Mouse (Mus musculus) MEL (cell line): ENCODE results near the gene Lamb3.

Experiments
- CTCF ChIP-seq, 3 experiments: IDR thresholded peaks in 2 of 3; conservative IDR thresholded peaks in 1 of 3; 2 replicates each; pipeline ENCODE4 v1.5.1; 2011 to 2012; ENCODE audit warnings: low read length in 3 of 3, low read depth in 2 of 3, mild to moderate bottlenecking in 2 of 3, improper control_type of control experiment in 1 of 3, inconsistent platforms in 1 of 3, mixed read lengths in 1 of 3, moderate library complexity in 1 of 3; ENCODE audit not compliant: control insufficient read depth in 1 of 3, insufficient read depth in 1 of 3, poor library complexity in 1 of 3, severe bottlenecking in 1 of 3
- EP300 ChIP-seq, 2 experiments: IDR thresholded peaks; 2 replicates each; pipeline ENCODE4 v1.6.1; 2011; ENCODE audit warnings: improper control_type of control experiment in 2 of 2, low read length in 2 of 2, low read depth in 1 of 2, mild to moderate bottlenecking in 1 of 2
- GATA1 ChIP-seq: IDR thresholded peaks from 2 replicates; pipeline ENCODE4 v1.6.1; 2011; ENCODE audit warnings: low read depth, low read length, improper control_type of control experiment
- HCFC1 ChIP-seq: IDR thresholded peaks from 2 replicates; pipeline ENCODE4 v1.6.1; 2012; ENCODE audit warnings: low read depth, mild to moderate bottlenecking, inconsistent platforms, low read length, improper control_type of control experiment, moderate library complexity
- KAT2A ChIP-seq: conservative IDR thresholded peaks from 2 replicates; pipeline ENCODE4 v1.6.1; 2012; ENCODE audit warnings: low read depth, low read length, improper control_type of control experiment, inconsistent platforms
- MXI1 ChIP-seq: IDR thresholded peaks from 2 replicates; pipeline ENCODE4 v1.6.1; 2011; ENCODE audit warnings: mild to moderate bottlenecking, low read depth, low read length, improper control_type of control experiment
- MYB ChIP-seq: IDR thresholded peaks from 2 replicates; pipeline ENCODE4 v1.6.1; 2011; ENCODE audit warnings: mild to moderate bottlenecking, low read depth, low read length, improper control_type of control experiment
- NRF1 ChIP-seq: IDR thresholded peaks from 2 replicates; pipeline ENCODE4 v1.6.1; 2014; ENCODE audit warnings: low read depth, mild to moderate bottlenecking, inconsistent platforms, low read length, improper control_type of control experiment, moderate library complexity; ENCODE audit not compliant: poor library complexity, insufficient read depth, severe bottlenecking
- SIN3A ChIP-seq: IDR thresholded peaks from 2 replicates; pipeline ENCODE4 v1.6.1; 2012; ENCODE audit warnings: low read length, improper control_type of control experiment, inconsistent platforms
- UBTF ChIP-seq: IDR thresholded peaks from 2 replicates; pipeline ENCODE4 v1.6.1; 2012; ENCODE audit warnings: low read depth, mild to moderate bottlenecking, inconsistent platforms, low read length, improper control_type of control experiment, moderate library complexity, borderline replicate concordance; ENCODE audit not compliant: insufficient read depth

DNA sequence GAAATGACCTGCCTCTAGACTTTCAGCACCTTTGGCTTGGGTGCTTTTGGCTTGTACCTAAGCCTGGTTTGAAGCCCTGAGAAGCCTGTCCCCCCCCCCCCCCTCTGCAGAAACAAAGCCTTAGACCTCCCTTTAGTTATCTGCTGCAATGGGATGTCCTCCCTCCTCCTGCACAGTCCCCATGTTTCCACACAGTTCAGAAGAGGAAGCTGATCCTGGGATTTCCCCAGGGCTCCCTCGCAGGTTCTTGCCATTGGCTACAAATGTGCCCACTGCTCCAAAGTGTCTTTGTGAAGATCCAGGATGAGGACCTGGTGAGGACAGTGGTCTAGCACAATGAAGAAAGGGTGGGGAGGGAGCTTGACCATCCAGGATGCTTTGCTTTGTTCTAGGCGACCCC, 95.6 kb downstream of the Lamb3 start:
- TF ChIP-seq KAT2A: no peak
- TF ChIP-seq HCFC1: no peak
- TF ChIP-seq CTCF (IDR thresholded peaks at IDR 0.05 in 2 of 3, conservative IDR thresholded peaks at IDR 0.05 in 1 of 3; ENCODE audit: control insufficient read depth in 1 of 3, insufficient read depth in 1 of 3, low read depth in 2 of 3, low read length in 3 of 3, poor library complexity in 1 of 3, severe bottlenecking in 1 of 3): no peak
- TF ChIP-seq MXI1: no peak
- no peak for TF ChIP-seq GATA1
- TF ChIP-seq MYB: no peak
- no peak for TF ChIP-seq UBTF
- TF ChIP-seq SIN3A: no peak
- TF ChIP-seq EP300 (IDR thresholded peaks at IDR 0.05; ENCODE audit: low read depth in 1 of 2, low read length in 2 of 2): no peak
- no peak for TF ChIP-seq NRF1
